Mouse (Mus musculus): ENCODE measurements at regions not wholly inside any gene's neighbourhood (a gene's known extent, or its start where the extent isn't known, plus 50 kb on each side); places are given as distances from the start of the nearest gene placed in this dataset.

- Histone ChIP-seq H3K9ac (ENCODE audit: low read depth, low read length) (no peak overlapping the region), H3K27me3 (ENCODE audit: control insufficient read depth, insufficient read depth, low read depth, low read length) (no peaks in the 10 kb centered on the region), H3K27ac (ENCODE audit: low read length) (no peak overlapping the region), H3K4me2 (ENCODE audit: low read length) (no peak overlapping the region), H3K4me1 (ENCODE audit: control insufficient read depth, insufficient read depth, low read length) (no peaks in the 10 kb centered on the region), H3K4me3 (ENCODE audit: low read depth, low read length) (no peak overlapping the region), H3K36me3 (ENCODE audit: control insufficient read depth, insufficient read depth, low read length) (no peaks in the 10 kb centered on the region), H3K9me3 (replicated peaks; ENCODE audit: control insufficient read depth, low read length, poor library complexity, severe bottlenecking) (no peaks in the 10 kb centered on the region)
- no peak for ATAC-seq
- WGBS: 16% methylated on average over 5 of the region's 5 CpGs
These were observed 268.3 kb upstream of the Apob start for GRCm38 (mm10) chr12:7709102-7709501.

GRCm38 (mm10) chr12:7709872-7710271 lies 267.6 kb upstream of the Apob start:
- no peak overlapping the region for H3K4me3 ChIP-seq (ENCODE audit: low read depth, low read length)

GRCm38 (mm10) chr12:7715091-7715490 lies 262.4 kb upstream of the Apob start:
- 89% methylated on average over 4 of the region's 4 CpGs for WGBS
- Histone ChIP-seq H3K36me3 (ENCODE audit: control insufficient read depth, insufficient read depth, low read length) (no peaks in the 10 kb centered on the region), H3K9ac (ENCODE audit: low read depth, low read length) (no peak overlapping the region)

More at GRCm38 (mm10) chr12:7709872-7710271, 267.6 kb upstream of the Apob start:
- no peaks in the 10 kb centered on the region for H3K36me3 ChIP-seq (ENCODE audit: control insufficient read depth, insufficient read depth, low read length)
- H3K27ac ChIP-seq (ENCODE audit: low read length): no peak overlapping the region
- no peaks in the 10 kb centered on the region for H3K9me3 ChIP-seq (replicated peaks; ENCODE audit: control insufficient read depth, low read length, poor library complexity, severe bottlenecking)
- no peak for ATAC-seq
- H3K9ac ChIP-seq (ENCODE audit: low read depth, low read length): no peak overlapping the region
- no peaks in the 10 kb centered on the region for H3K27me3 ChIP-seq (ENCODE audit: control insufficient read depth, insufficient read depth, low read depth, low read length)
- WGBS: 39% methylated on average over 2 of the region's 2 CpGs
- no peak overlapping the region for H3K4me2 ChIP-seq (ENCODE audit: low read length)
- H3K4me1 ChIP-seq (ENCODE audit: control insufficient read depth, insufficient read depth, low read length): no peaks in the 10 kb centered on the region

GRCm38 (mm10) chr12:7718556-7718955 lies 258.9 kb upstream of the Apob start:
- no peak overlapping the region for H3K4me2 ChIP-seq (ENCODE audit: low read length)
- 65% methylated on average over 2 of the region's 2 CpGs for WGBS
- ATAC-seq: no peak

More at GRCm38 (mm10) chr12:7715091-7715490, 262.4 kb upstream of the Apob start:
- Histone ChIP-seq H3K4me2 (ENCODE audit: low read length) (no peak overlapping the region), H3K27me3 (ENCODE audit: control insufficient read depth, insufficient read depth, low read depth, low read length) (no peaks in the 10 kb centered on the region), H3K4me1 (ENCODE audit: control insufficient read depth, insufficient read depth, low read length) (no peaks in the 10 kb centered on the region), H3K4me3 (ENCODE audit: low read depth, low read length) (no peak overlapping the region), H3K27ac (ENCODE audit: low read length) (no peak overlapping the region), H3K9me3 (replicated peaks; ENCODE audit: control insufficient read depth, low read length, poor library complexity, severe bottlenecking) (no peaks in the 10 kb centered on the region)
- ATAC-seq: no peak

GRCm38 (mm10) chr12:7719080-7719479 lies 258.4 kb upstream of the Apob start:
- WGBS: 77% methylated on average over 4 of the region's 4 CpGs
- no peak for ATAC-seq
- no peak overlapping the region for H3K27ac ChIP-seq (ENCODE audit: low read length)
- no peaks in the 10 kb centered on the region for H3K27me3 ChIP-seq (ENCODE audit: control insufficient read depth, insufficient read depth, low read depth, low read length)
- no peak overlapping the region for H3K4me3 ChIP-seq (ENCODE audit: low read depth, low read length)
- H3K4me1 ChIP-seq (ENCODE audit: control insufficient read depth, insufficient read depth, low read length): no peaks in the 10 kb centered on the region
- no peak overlapping the region for H3K4me2 ChIP-seq (ENCODE audit: low read length)
- H3K9ac ChIP-seq (ENCODE audit: low read depth, low read length): no peak overlapping the region
- H3K36me3 ChIP-seq (ENCODE audit: control insufficient read depth, insufficient read depth, low read length): no peaks in the 10 kb centered on the region
- H3K9me3 ChIP-seq (replicated peaks; ENCODE audit: control insufficient read depth, low read length, poor library complexity, severe bottlenecking): no peaks in the 10 kb centered on the region

More at GRCm38 (mm10) chr12:7718556-7718955, 258.9 kb upstream of the Apob start:
- no peaks in the 10 kb centered on the region for H3K4me1 ChIP-seq (ENCODE audit: control insufficient read depth, insufficient read depth, low read length)
- H3K9ac ChIP-seq (ENCODE audit: low read depth, low read length): no peak overlapping the region
- H3K27me3 ChIP-seq (ENCODE audit: control insufficient read depth, insufficient read depth, low read depth, low read length): no peaks in the 10 kb centered on the region
- H3K36me3 ChIP-seq (ENCODE audit: control insufficient read depth, insufficient read depth, low read length): no peaks in the 10 kb centered on the region
- H3K27ac ChIP-seq (ENCODE audit: low read length): no peak overlapping the region
- H3K4me3 ChIP-seq (ENCODE audit: low read depth, low read length): no peak overlapping the region
- no peaks in the 10 kb centered on the region for H3K9me3 ChIP-seq (replicated peaks; ENCODE audit: control insufficient read depth, low read length, poor library complexity, severe bottlenecking)

- 75% methylated on average over 3 of the region's 3 CpGs for WGBS
- no peak overlapping the region for H3K9ac ChIP-seq (ENCODE audit: low read depth, low read length)
- H3K4me2 ChIP-seq (ENCODE audit: low read length): no peak overlapping the region
- no peak overlapping the region for H3K4me3 ChIP-seq (ENCODE audit: low read depth, low read length)
- no peak for ATAC-seq
- no peaks in the 10 kb centered on the region for H3K36me3 ChIP-seq (ENCODE audit: control insufficient read depth, insufficient read depth, low read length)
- no peak overlapping the region for H3K27ac ChIP-seq (ENCODE audit: low read length)
- H3K27me3 ChIP-seq (ENCODE audit: control insufficient read depth, insufficient read depth, low read depth, low read length): no peaks in the 10 kb centered on the region
- H3K4me1 ChIP-seq (ENCODE audit: control insufficient read depth, insufficient read depth, low read length): no peaks in the 10 kb centered on the region
- no peaks in the 10 kb centered on the region for H3K9me3 ChIP-seq (replicated peaks; ENCODE audit: control insufficient read depth, low read length, poor library complexity, severe bottlenecking)
These were observed 252.5 kb upstream of the Apob start for GRCm38 (mm10) chr12:7724992-7725391.

- no peak overlapping the region for H3K27ac ChIP-seq (ENCODE audit: low read length)
- WGBS: 86% methylated on average over 2 of the region's 2 CpGs
- no peak overlapping the region for H3K4me3 ChIP-seq (ENCODE audit: low read depth, low read length)
- no peaks in the 10 kb centered on the region for H3K4me1 ChIP-seq (ENCODE audit: control insufficient read depth, insufficient read depth, low read length)
- no peak overlapping the region for H3K9ac ChIP-seq (ENCODE audit: low read depth, low read length)
- no peaks in the 10 kb centered on the region for H3K27me3 ChIP-seq (ENCODE audit: control insufficient read depth, insufficient read depth, low read depth, low read length)
- H3K4me2 ChIP-seq (ENCODE audit: low read length): no peak overlapping the region
- no peak for ATAC-seq
- no peaks in the 10 kb centered on the region for H3K9me3 ChIP-seq (replicated peaks; ENCODE audit: control insufficient read depth, low read length, poor library complexity, severe bottlenecking)
- no peaks in the 10 kb centered on the region for H3K36me3 ChIP-seq (ENCODE audit: control insufficient read depth, insufficient read depth, low read length)
These were observed 239.4 kb upstream of the Apob start for GRCm38 (mm10) chr12:7738020-7738419.

- Histone ChIP-seq H3K36me3 (ENCODE audit: control insufficient read depth, insufficient read depth, low read length) (no peaks in the 10 kb centered on the region), H3K4me3 (ENCODE audit: low read depth, low read length) (no peak overlapping the region), H3K4me2 (ENCODE audit: low read length) (no peak overlapping the region), H3K4me1 (ENCODE audit: control insufficient read depth, insufficient read depth, low read length) (no peaks in the 10 kb centered on the region), H3K9me3 (replicated peaks; ENCODE audit: control insufficient read depth, low read length, poor library complexity, severe bottlenecking) (no peaks in the 10 kb centered on the region), H3K9ac (ENCODE audit: low read depth, low read length) (no peak overlapping the region), H3K27ac (ENCODE audit: low read length) (no peak overlapping the region), H3K27me3 (ENCODE audit: control insufficient read depth, insufficient read depth, low read depth, low read length) (no peaks in the 10 kb centered on the region)
- WGBS: 33% methylated on average over 3 of the region's 3 CpGs
- ATAC-seq: peak; percentile 84
These were observed 238.7 kb upstream of the Apob start for GRCm38 (mm10) chr12:7738629-7739351.

- Histone ChIP-seq H3K4me2 (ENCODE audit: low read length) (no peak overlapping the region), H3K27me3 (ENCODE audit: control insufficient read depth, insufficient read depth, low read depth, low read length) (no peaks in the 10 kb centered on the region), H3K4me1 (ENCODE audit: control insufficient read depth, insufficient read depth, low read length) (no peaks in the 10 kb centered on the region), H3K9me3 (replicated peaks; ENCODE audit: control insufficient read depth, low read length, poor library complexity, severe bottlenecking) (no peaks in the 10 kb centered on the region), H3K36me3 (ENCODE audit: control insufficient read depth, insufficient read depth, low read length) (no peaks in the 10 kb centered on the region), H3K9ac (ENCODE audit: low read depth, low read length) (no peak overlapping the region), H3K27ac (ENCODE audit: low read length) (peak overlapping the region; percentile 58), H3K4me3 (ENCODE audit: low read depth, low read length) (no peak overlapping the region)
- WGBS: 42% methylated on average over 5 of the region's 5 CpGs
- ATAC-seq: peak; percentile 82
These were observed 238.0 kb upstream of the Apob start for GRCm38 (mm10) chr12:7739352-7739994.

Data from midbrain, embryonic 16.5 days (tissue).